Mouse (Mus musculus) C2C12 (cell line): Measurements from ENCODE around the gene Dennd2d. TPM values are rescaled to one million over a fixed set of nuclear protein-coding genes. Genes with fewer than 3 reads are reported as not detected.

ENCODE experiments used
- H3K27me3 ChIP-seq: one replicate; pipeline ENCODE4 v1.6.1; 2011; ENCODE audit not compliant: control insufficient read depth, insufficient read depth, insufficient read length
- H3K36me3 ChIP-seq: one replicate; pipeline ENCODE4 v1.6.1; 2011; ENCODE audit not compliant: control insufficient read depth, insufficient read depth
- H3K4me3 ChIP-seq: one replicate; pipeline ENCODE4 v1.5.1; 2011; ENCODE audit warnings: mild to moderate bottlenecking, control low read depth; ENCODE audit not compliant: poor library complexity, insufficient read depth, severe bottlenecking
- H3K79me2 ChIP-seq: one replicate; pipeline ENCODE4 v1.6.1; 2011; ENCODE audit not compliant: control insufficient read depth, insufficient read depth
- H3K79me3 ChIP-seq: one replicate; pipeline ENCODE4 v1.6.1; 2011; ENCODE audit warnings: low read depth, control low read depth
- H3ac ChIP-seq: one replicate; pipeline ENCODE3; 2011; ENCODE audit warnings: low read depth; ENCODE audit not compliant: control insufficient read depth, insufficient read length
- CEBPB ChIP-seq: IDR thresholded peaks from one replicate; pipeline ENCODE4 v1.6.1; 2011; ENCODE audit warnings: low read depth, mild to moderate bottlenecking, control low read depth, moderate library complexity
- CTCF ChIP-seq: IDR thresholded peaks from one replicate; pipeline ENCODE4 v1.5.1; 2011; ENCODE audit not compliant: control insufficient read depth, insufficient read depth, insufficient read length
- FOSL1 ChIP-seq: IDR thresholded peaks from one replicate; pipeline ENCODE4 v1.8.0; 2011; ENCODE audit warnings: mild to moderate bottlenecking, low read length; ENCODE audit not compliant: poor library complexity, insufficient read depth, severe bottlenecking
- MAX ChIP-seq: IDR thresholded peaks from one replicate; pipeline ENCODE4 v1.6.1; 2011; ENCODE audit warnings: mild to moderate bottlenecking, control low read depth
- MYOD1 ChIP-seq: IDR thresholded peaks from one replicate; pipeline ENCODE4 v1.6.1; 2011; ENCODE audit warnings: low read depth; ENCODE audit not compliant: control insufficient read depth, insufficient read length
- MYOG ChIP-seq: IDR thresholded peaks from one replicate; pipeline ENCODE4 v1.6.1; 2011; ENCODE audit not compliant: control insufficient read depth, insufficient read length; ENCODE audit errors: extremely low read depth
- USF1 ChIP-seq: IDR thresholded peaks from one replicate; pipeline ENCODE4 v1.6.1; 2011; ENCODE audit warnings: low read depth, mild to moderate bottlenecking, control low read depth, moderate library complexity
- polyA plus RNA-seq: library from polyadenylated mRNA; unstranded; fragments of >200 nt; fragmentation: generic; extraction: Trizol; gene quantifications from one replicate; pipeline ENCODE4 v1.2.1, GENCODE M21; 2012; ENCODE audit warnings: missing spikeins

Dennd2d gene
- polyA plus RNA-seq, 1 experiment, result 0.23 TPM

DNA sequence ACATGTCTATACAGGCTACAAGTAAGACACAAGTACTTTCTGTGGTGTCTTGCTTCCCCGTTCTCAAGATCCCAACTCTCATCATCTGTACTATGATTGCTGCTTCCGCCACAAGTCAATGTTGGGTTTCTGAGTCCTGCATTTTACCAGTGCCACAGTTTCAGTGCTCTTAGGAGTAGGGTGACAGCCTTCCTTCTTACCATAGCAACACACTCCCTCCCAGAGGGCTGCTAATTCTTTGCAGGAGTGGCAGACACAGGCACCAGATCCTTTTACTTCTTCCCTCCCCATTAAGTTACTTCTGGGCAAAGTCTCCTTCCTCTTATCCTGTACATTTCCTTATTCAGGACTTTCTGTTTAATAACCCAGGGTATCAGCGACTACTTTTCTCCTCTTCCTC lies 2.7 kb downstream of the Dennd2d start:
- H3K4me3 ChIP-seq, result no peak overlapping the region
- TF ChIP-seq MYOD1 (no peak), CTCF (no peak), CEBPB (no peak)
- H3K79me3 ChIP-seq, result no peaks in the 10 kb centered on the region
- no peaks in the 10 kb centered on the region for H3K27me3 ChIP-seq
- H3ac ChIP-seq, result no peak overlapping the region
- H3K36me3 ChIP-seq, result no peaks in the 10 kb centered on the region
- H3K79me2 ChIP-seq, result no peaks in the 10 kb centered on the region

DNA sequence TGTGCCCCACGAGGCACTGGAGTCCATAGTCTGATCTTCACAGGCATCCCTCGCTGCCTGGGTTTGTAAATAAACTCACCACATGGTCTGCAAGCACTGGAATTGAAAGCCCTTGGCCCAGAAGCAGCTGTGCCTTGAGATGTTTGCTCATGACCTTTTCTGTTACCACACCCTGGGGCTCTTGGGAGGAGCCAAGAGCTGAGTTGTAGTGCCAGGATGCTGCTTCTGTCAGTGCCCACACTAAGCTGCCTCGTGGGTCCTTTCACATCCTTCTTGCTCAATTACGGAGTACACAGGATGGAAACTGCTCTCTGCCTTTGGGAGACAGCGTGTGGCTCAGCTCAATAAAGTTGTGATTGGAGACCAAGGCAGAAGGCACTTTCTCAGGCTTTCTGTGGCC lies 3.6 kb downstream of the Dennd2d start:
- Histone ChIP-seq H3K79me3 (no peaks in the 10 kb centered on the region), H3K27me3 (no peaks in the 10 kb centered on the region), H3K79me2 (no peaks in the 10 kb centered on the region), H3K36me3 (no peaks in the 10 kb centered on the region), H3K4me3 (no peak overlapping the region), H3ac (no peak overlapping the region)
- no peak for TF ChIP-seq CEBPB
- TF ChIP-seq MYOG, result no peak
- TF ChIP-seq MAX, result no peak
- TF ChIP-seq USF1, result no peak
- no peak for TF ChIP-seq MYOD1
- TF ChIP-seq FOSL1, result no peak
- TF ChIP-seq CTCF, result no peak

DNA sequence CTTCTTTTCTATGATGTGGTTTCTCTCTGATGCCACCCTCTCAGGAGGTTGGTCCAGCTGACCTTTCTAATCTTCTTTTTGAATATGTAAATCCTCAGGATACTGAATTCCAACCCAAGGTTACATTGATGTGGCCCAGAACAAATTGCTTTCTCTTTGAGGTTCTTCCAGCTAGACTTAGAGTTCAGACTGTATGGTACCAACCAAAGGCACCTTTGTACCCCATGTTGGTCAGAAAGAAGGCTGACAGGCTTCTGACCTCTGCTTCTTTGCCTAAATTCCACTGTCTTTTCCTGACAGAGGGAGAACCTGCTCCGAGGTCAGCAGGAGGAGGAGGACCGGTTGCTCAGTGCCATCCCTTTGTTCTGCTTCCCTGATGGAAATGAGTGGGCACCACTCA lies 5.3 kb downstream of the Dennd2d start:
- Histone ChIP-seq H3ac (no peak overlapping the region), H3K36me3 (no peaks in the 10 kb centered on the region), H3K79me2 (no peaks in the 10 kb centered on the region), H3K27me3 (no peaks in the 10 kb centered on the region), H3K79me3 (no peaks in the 10 kb centered on the region), H3K4me3 (no peak overlapping the region)
- no peak for TF ChIP-seq FOSL1
- no peak for TF ChIP-seq CEBPB
- no peak for TF ChIP-seq MYOG
- TF ChIP-seq CTCF, result no peak
- no peak for TF ChIP-seq MAX
- no peak for TF ChIP-seq USF1
- no peak for TF ChIP-seq MYOD1

DNA sequence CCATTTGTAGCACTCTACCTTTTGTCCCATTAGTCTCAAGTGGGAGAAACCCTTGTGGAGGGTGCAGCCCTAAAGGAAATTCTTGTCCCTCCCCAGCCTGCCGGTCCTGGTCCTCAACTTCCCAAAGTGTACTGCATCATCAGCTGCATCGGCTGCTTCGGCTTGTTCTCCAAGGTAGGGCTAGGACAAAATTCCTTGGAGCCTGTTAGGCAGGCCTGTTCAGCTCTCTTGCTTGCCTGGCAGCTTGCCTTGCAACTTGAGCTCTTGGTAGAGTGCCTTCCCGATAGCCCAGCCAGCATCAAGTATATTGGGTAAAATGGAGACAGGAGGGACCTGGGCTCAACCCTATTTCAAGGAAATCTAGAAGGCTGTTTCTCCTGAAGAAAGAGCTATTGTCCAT lies 8.0 kb downstream of the Dennd2d start:
- Histone ChIP-seq H3K27me3 (no peaks in the 10 kb centered on the region), H3K79me3 (no peaks in the 10 kb centered on the region), H3K4me3 (no peak overlapping the region), H3K79me2 (no peaks in the 10 kb centered on the region), H3K36me3 (no peaks in the 10 kb centered on the region), H3ac (no peak overlapping the region)
- no peak for TF ChIP-seq MYOG
- TF ChIP-seq FOSL1, result no peak
- no peak for TF ChIP-seq CTCF
- TF ChIP-seq MYOD1, result no peak
- no peak for TF ChIP-seq USF1
- no peak for TF ChIP-seq CEBPB
- TF ChIP-seq MAX, result no peak

DNA sequence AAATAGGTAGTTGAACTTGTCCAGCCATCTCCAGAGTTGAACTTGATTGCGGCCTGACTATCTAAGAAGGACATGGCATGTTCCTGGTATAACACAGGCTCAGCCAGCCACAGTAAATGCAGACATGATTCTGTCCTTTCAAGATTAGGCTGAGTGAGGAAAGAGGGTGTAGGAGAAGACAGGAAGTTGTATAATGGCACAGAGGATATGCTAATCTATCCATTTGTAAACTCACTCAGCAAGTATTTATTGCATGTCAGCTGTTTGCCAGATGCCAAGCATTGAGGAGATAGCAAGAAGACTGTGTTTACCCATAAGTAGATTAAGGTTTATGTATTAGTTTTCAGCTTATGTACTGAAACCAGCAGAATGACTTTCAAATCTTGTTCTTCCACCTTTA lies 10.5 kb downstream of the Dennd2d start:
- Histone ChIP-seq H3K36me3 (no peaks in the 10 kb centered on the region), H3K79me2 (no peaks in the 10 kb centered on the region), H3ac (no peak overlapping the region), H3K4me3 (no peak overlapping the region), H3K27me3 (no peaks in the 10 kb centered on the region), H3K79me3 (no peaks in the 10 kb centered on the region)
- TF ChIP-seq CEBPB (no peak), MAX (no peak), CTCF (no peak), USF1 (no peak), MYOD1 (no peak), FOSL1 (no peak), MYOG (no peak)

DNA sequence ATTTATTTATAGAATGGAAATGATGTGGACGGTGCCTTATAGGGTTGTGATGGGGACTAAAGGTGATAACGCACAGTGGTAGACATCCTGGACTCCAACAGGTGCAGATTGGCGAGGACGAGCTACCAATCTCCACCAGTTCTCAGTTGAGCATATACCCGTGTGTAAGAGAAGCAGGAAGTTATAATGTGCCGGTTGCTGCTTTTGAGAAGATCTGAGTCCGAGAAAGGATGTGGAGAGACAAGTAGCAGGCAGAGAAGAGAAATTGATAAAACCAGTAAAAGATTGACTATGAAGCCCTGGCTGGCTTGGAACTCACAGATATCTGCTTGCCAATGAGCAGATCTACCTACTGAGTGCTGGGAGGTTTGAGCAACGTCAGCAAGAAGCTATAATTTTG lies 11.0 kb downstream of the Dennd2d start:
- H3K79me2 ChIP-seq, result no peaks in the 10 kb centered on the region
- no peak overlapping the region for H3K4me3 ChIP-seq
- no peaks in the 10 kb centered on the region for H3K36me3 ChIP-seq
- H3K27me3 ChIP-seq, result no peaks in the 10 kb centered on the region
- TF ChIP-seq CEBPB (no peak), MYOD1 (no peak), CTCF (no peak), MAX (no peak), USF1 (no peak), FOSL1 (no peak), MYOG (no peak)
- no peak overlapping the region for H3ac ChIP-seq
- H3K79me3 ChIP-seq, result no peaks in the 10 kb centered on the region
